Mouse (Mus musculus): ENCODE results near the gene Rpain. TPM values are rescaled to one million over a fixed set of nuclear protein-coding genes. Genes with fewer than 3 reads are reported as not detected.

The Rpain gene
- polyA plus RNA-seq, 1 experiment = 22.1 TPM

DNA sequence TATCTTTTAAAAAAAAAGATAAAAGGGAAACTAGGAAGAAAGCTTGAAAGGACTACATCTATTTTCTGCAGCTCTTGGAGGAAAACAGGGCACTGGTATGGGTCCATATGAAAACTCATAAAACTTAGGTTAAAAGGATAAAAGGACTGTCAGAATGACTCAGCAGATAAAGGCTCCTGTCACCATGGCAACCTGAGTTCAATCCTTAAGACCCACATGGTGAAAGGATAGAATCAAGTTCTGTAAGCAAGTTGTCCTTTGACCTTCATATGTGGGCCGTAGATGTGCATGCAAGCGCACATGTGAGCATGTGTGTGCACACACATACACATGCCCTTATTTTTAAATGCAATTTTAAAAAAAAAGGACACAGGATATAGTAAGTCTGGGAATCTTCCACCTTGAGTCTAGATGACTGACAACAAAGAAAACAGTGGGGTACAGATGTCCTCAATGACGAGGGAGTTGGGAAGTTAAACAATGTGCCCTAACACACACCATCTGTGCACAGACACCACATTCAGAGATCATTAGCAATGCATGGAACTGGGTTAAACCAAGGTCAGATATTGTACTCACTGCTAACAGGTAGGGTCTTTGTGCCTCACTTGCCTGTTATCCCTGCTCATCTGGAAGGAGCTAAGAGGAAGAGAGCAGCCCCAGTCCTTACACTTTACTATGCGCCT lies 5.6 kb upstream of the Rpain start:
- Histone ChIP-seq H3K4me1 (ENCODE audit: control insufficient read depth, insufficient read depth, low read length) (peaks cover 5% of the 10 kb centered on the region), H3K4me3 (ENCODE audit: insufficient read depth, low read length) (no peak overlapping the region), H3K27ac (ENCODE audit: insufficient read depth, low read length) (peak overlapping the region; percentile 18; the same call in 1 of the 2 replicates)
- TF ChIP-seq POLR2A (IDR thresholded peaks at IDR 0.05; ENCODE audit: low read depth, low read length) = no peak
- no peak for TF ChIP-seq CTCF (IDR thresholded peaks at IDR 0.05; ENCODE audit: borderline replicate concordance, insufficient read depth, low read length)

DNA sequence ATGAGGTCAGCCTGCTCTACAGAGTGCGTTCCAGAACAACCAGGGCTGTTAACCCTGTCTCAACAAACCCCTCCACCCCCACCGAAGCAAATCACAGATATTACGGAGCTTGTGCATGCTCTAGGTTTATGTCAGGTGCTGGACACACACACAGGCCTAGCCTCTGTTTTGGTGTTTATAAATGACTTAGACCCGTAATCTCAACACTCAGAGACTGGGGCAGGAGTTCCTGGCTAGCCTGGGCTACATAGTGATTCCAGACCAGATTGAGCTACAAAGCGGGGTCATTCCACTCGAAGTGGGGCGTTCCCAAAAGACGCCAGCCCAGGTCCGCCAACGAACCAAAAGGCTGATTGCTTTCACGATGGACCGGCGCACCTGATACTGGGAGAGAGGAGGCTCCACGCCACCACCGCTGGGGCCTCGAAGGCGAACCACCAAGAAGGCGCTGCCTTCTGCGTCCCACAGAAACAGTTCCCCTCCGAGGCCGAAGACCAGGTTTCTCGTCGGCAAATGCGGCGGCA lies 680 bp upstream of the Rpain start:
- H3K4me1 ChIP-seq (ENCODE audit: control insufficient read depth, insufficient read depth, low read length) = peaks cover 4% of the 10 kb centered on the region
- no peak for TF ChIP-seq POLR2A (IDR thresholded peaks at IDR 0.05; ENCODE audit: low read depth, low read length)
- no peak for TF ChIP-seq CTCF (IDR thresholded peaks at IDR 0.05; ENCODE audit: borderline replicate concordance, insufficient read depth, low read length)
- peak overlapping the region; percentile 23; the same call in 1 of the 2 replicates for H3K27ac ChIP-seq (ENCODE audit: insufficient read depth, low read length)
- peak overlapping the region; percentile 96 for H3K4me3 ChIP-seq (ENCODE audit: insufficient read depth, low read length)

GRCm38 (mm10) chr11:70970560-70971540 lies 837 bp downstream of the Rpain start:
- H3K4me1 ChIP-seq (ENCODE audit: control insufficient read depth, insufficient read depth, low read length) = no peaks in the 10 kb centered on the region
- 0 out of 2 replicates have a peak overlapping the region, but pooled peaks have one; percentile 3 for H3K27ac ChIP-seq (ENCODE audit: insufficient read depth, low read length)
- peak overlapping the region; percentile 88 for H3K4me3 ChIP-seq (ENCODE audit: insufficient read depth, low read length)
- no peak for TF ChIP-seq POLR2A (IDR thresholded peaks at IDR 0.05; ENCODE audit: low read depth, low read length)
- no peak for TF ChIP-seq CTCF (IDR thresholded peaks at IDR 0.05; ENCODE audit: borderline replicate concordance, insufficient read depth, low read length)

DNA sequence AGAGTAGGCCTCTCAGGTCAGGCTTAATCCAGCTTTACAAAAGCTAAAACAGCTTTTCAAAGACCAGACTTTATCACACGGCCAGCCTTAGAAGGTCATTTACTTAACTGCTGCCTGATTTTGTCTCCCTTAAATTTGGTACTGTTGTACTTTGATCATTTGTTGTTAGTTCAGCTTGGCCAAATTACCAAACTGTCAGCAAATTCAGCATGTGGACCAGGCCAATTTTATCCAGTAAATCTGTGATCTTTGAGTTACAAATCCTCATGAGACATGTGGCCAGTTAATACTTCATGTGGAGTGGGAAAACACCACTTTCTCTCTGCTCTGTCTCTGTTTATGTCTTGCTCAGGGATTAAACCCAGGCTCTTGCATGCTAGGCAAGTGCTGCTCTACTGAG lies 2.6 kb downstream of the Rpain start:
- Histone ChIP-seq H3K4me3 (ENCODE audit: insufficient read depth, low read length) (no peak overlapping the region), H3K4me1 (ENCODE audit: control insufficient read depth, insufficient read depth, low read length) (no peaks in the 10 kb centered on the region), H3K27ac (ENCODE audit: insufficient read depth, low read length) (no peak overlapping the region)
- TF ChIP-seq POLR2A (IDR thresholded peaks at IDR 0.05; ENCODE audit: low read depth, low read length) = no peak
- no peak for TF ChIP-seq CTCF (IDR thresholded peaks at IDR 0.05; ENCODE audit: borderline replicate concordance, insufficient read depth, low read length)

- H3K4me3 ChIP-seq (ENCODE audit: insufficient read depth, low read length) = no peak overlapping the region
- H3K4me1 ChIP-seq (ENCODE audit: control insufficient read depth, insufficient read depth, low read length) = no peaks in the 10 kb centered on the region
- no peak overlapping the region for H3K27ac ChIP-seq (ENCODE audit: insufficient read depth, low read length)
- TF ChIP-seq POLR2A (IDR thresholded peaks at IDR 0.05; ENCODE audit: low read depth, low read length) = no peak
- no peak for TF ChIP-seq CTCF (IDR thresholded peaks at IDR 0.05; ENCODE audit: borderline replicate concordance, insufficient read depth, low read length)
These were observed 3.9 kb downstream of the Rpain start for GRCm38 (mm10) chr11:70973947-70974346.

DNA sequence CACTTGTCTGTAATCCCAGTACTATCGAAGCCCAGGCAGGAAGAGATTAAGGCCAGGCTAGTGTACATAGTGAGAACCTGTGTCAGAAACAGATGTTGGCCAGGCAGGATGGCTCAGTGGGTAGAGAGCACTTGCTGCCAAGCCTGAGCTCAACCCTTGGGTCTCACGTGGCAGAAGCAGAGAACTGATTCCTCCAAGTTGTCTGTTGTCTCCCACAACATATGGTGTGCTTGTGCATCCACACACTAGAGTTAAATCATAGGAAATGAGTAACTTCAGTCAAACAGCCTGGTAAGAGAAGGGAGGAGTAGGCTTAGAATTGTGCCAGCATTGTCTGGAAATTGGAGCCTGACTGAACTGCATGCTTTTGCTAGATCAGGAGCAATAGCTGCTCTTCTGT lies 5.2 kb downstream of the Rpain start:
- Histone ChIP-seq H3K4me1 (ENCODE audit: control insufficient read depth, insufficient read depth, low read length) (no peaks in the 10 kb centered on the region), H3K27ac (ENCODE audit: insufficient read depth, low read length) (no peak overlapping the region), H3K4me3 (ENCODE audit: insufficient read depth, low read length) (no peak overlapping the region)
- TF ChIP-seq POLR2A (IDR thresholded peaks at IDR 0.05; ENCODE audit: low read depth, low read length) (no peak), CTCF (IDR thresholded peaks at IDR 0.05; ENCODE audit: borderline replicate concordance, insufficient read depth, low read length) (no peak)

GRCm38 (mm10) chr11:70977293-70977692 lies 7.3 kb downstream of the Rpain start:
- Histone ChIP-seq H3K4me1 (ENCODE audit: control insufficient read depth, insufficient read depth, low read length) (peaks cover 4% of the 10 kb centered on the region; the same call in 1 of the 2 replicates), H3K4me3 (ENCODE audit: insufficient read depth, low read length) (no peak overlapping the region), H3K27ac (ENCODE audit: insufficient read depth, low read length) (no peak overlapping the region)
- TF ChIP-seq POLR2A (IDR thresholded peaks at IDR 0.05; ENCODE audit: low read depth, low read length) (no peak), CTCF (IDR thresholded peaks at IDR 0.05; ENCODE audit: borderline replicate concordance, insufficient read depth, low read length) (no peak)

- no peak overlapping the region for H3K27ac ChIP-seq (ENCODE audit: insufficient read depth, low read length)
- no peak for TF ChIP-seq POLR2A (IDR thresholded peaks at IDR 0.05; ENCODE audit: low read depth, low read length)
- TF ChIP-seq CTCF (IDR thresholded peaks at IDR 0.05; ENCODE audit: borderline replicate concordance, insufficient read depth, low read length) = no peak
These were observed 10.2 kb downstream of the Rpain start for GRCm38 (mm10) chr11:70980232-70980631.

GRCm38 (mm10) chr11:70980751-70981510 lies 10.9 kb downstream of the Rpain start:
- H3K4me3 ChIP-seq (ENCODE audit: insufficient read depth, low read length) = peak overlapping the region; percentile 96

More at GRCm38 (mm10) chr11:70980232-70980631, 10.2 kb downstream of the Rpain start:
- peaks cover 4% of the 10 kb centered on the region; the same call in 1 of the 2 replicates for H3K4me1 ChIP-seq (ENCODE audit: control insufficient read depth, insufficient read depth, low read length)
- H3K4me3 ChIP-seq (ENCODE audit: insufficient read depth, low read length) = no peak overlapping the region

More at GRCm38 (mm10) chr11:70980751-70981510, 10.9 kb downstream of the Rpain start:
- Histone ChIP-seq H3K27ac (ENCODE audit: insufficient read depth, low read length) (no peak overlapping the region), H3K4me1 (ENCODE audit: control insufficient read depth, insufficient read depth, low read length) (peaks cover 4% of the 10 kb centered on the region; the same call in 1 of the 2 replicates)
- TF ChIP-seq CTCF (IDR thresholded peaks at IDR 0.05; ENCODE audit: borderline replicate concordance, insufficient read depth, low read length) = no peak
- no peak for TF ChIP-seq POLR2A (IDR thresholded peaks at IDR 0.05; ENCODE audit: low read depth, low read length)
